Comparison of ENCODE assay signal across 9 mouse cellular contexts in genomic region chr2:157395960-157396359, GRCm38 (mm10). TPM values are rescaled to one million over a fixed set of nuclear protein-coding genes. Genes with fewer than 3 reads are reported as not detected.
DNase-seq lines count a peak whose midpoint lies in the region; ATAC-seq and TF ChIP-seq lines count a peak whose summit lies in the region.
"Had no signal": no experiment of that assay in that cellular context is flagged by ENCODE, and none has a peak within 500 bp of the region (broad histone marks: within the 10 kb centered on the region; RNA-seq: fewer than 3 reads in every experiment).

No protein-coding gene starts in this region.

- no peaks in the 10 kb centered on the region for H3K9me3 ChIP-seq in heart, postnatal 0 days (replicated peaks; ENCODE audit: control insufficient read depth, low read length)
- H3K9me3 ChIP-seq in heart, embryonic 12.5 days (replicated peaks) = peaks cover 3% of the 10 kb centered on the region; the same call in 1 of the 2 replicates
- peaks cover 4% of the 10 kb centered on the region; the same call in 1 of the 2 replicates for H3K9me3 ChIP-seq in hindbrain, embryonic 16.5 days (ENCODE audit: control insufficient read depth, low read length)
- H3K9me3 ChIP-seq in stomach, embryonic 15.5 days = no peaks in the 10 kb centered on the region
- H3K9me3 ChIP-seq: liver, embryonic 13.5 days had no signal

- H3K4me3 ChIP-seq in heart, postnatal 0 days (ENCODE audit: low read depth, low read length) = no peak overlapping the region
- H3K4me3 ChIP-seq in heart, embryonic 12.5 days = no peak overlapping the region
- H3K4me3 ChIP-seq in hindbrain, embryonic 16.5 days (ENCODE audit: low read length) = no peak overlapping the region
- no peak overlapping the region for H3K4me3 ChIP-seq in stomach, embryonic 15.5 days (replicated peaks)
- no peak overlapping the region for H3K4me3 ChIP-seq in kidney, adult 2 months (ENCODE audit: insufficient read depth, low read depth, low read length)
- H3K4me3 ChIP-seq: liver, embryonic 13.5 days had no signal

- ATAC-seq in heart, postnatal 0 days (ENCODE audit: insufficient read depth, low read depth) = no peak
- no peak for ATAC-seq in heart, embryonic 12.5 days (ENCODE audit: insufficient number of reproducible peaks, low FRiP score)
- peak; percentile 94 for ATAC-seq in common myeloid progenitor, adult 5-6 weeks (replicated peaks; ENCODE audit: low read depth, poor library complexity, severe bottlenecking)
- 0 out of 2 replicates have a peak, but pooled peaks have one; percentile 18 for ATAC-seq in hindbrain, embryonic 16.5 days
- no peak for ATAC-seq in stomach, embryonic 15.5 days (ENCODE audit: insufficient read depth, low FRiP score, low read depth)

- peaks cover 29% of the 10 kb centered on the region for H3K36me3 ChIP-seq in heart, postnatal 0 days (replicated peaks; ENCODE audit: control insufficient read depth, insufficient read depth, low read length)
- peaks cover 48% of the 10 kb centered on the region for H3K36me3 ChIP-seq in heart, embryonic 12.5 days
- H3K36me3 ChIP-seq in hindbrain, embryonic 16.5 days (ENCODE audit: control insufficient read depth, insufficient read depth, low read length) = peaks cover 24% of the 10 kb centered on the region
- H3K36me3 ChIP-seq in stomach, embryonic 15.5 days = peaks cover 21% of the 10 kb centered on the region
- H3K36me3 ChIP-seq in kidney, adult 2 months (ENCODE audit: control insufficient read depth, insufficient read depth, low read length) = no peaks in the 10 kb centered on the region

- DNase-seq in heart, postnatal 0 days (ENCODE audit: low spot score) = no peak
- no peak for DNase-seq in urinary bladder, adult 2 months (ENCODE audit: low spot score)
- no peak for DNase-seq in adrenal gland, postnatal 14 days
- DNase-seq in kidney, adult 2 months = no peak
- DNase-seq: liver, embryonic 13.5 days had no signal

- 55% methylated on average over 13 of the region's 13 CpGs for WGBS in heart, postnatal 0 days
- 54% methylated on average over 13 of the region's 13 CpGs for WGBS in heart, embryonic 12.5 days
- WGBS in hindbrain, embryonic 16.5 days = 62% methylated on average over 13 of the region's 13 CpGs
- 53% methylated on average over 13 of the region's 13 CpGs for WGBS in stomach, embryonic 15.5 days
- 66% methylated on average over 13 of the region's 13 CpGs for WGBS in kidney, adult 2 months

- TF ChIP-seq POLR2A in kidney, adult 2 months (IDR thresholded peaks at IDR 0.05; ENCODE audit: low read depth, low read length) = no peak

- peak overlapping the region; percentile 19; the same call in 1 of the 2 replicates for H3K4me2 ChIP-seq in heart, postnatal 0 days (ENCODE audit: low read depth, low read length)
- H3K4me2 ChIP-seq in heart, embryonic 12.5 days = no peak overlapping the region
- no peak overlapping the region for H3K4me2 ChIP-seq in hindbrain, embryonic 16.5 days (ENCODE audit: low read length)
- no peak overlapping the region for H3K4me2 ChIP-seq in stomach, embryonic 15.5 days
- H3K4me2 ChIP-seq: liver, embryonic 13.5 days had no signal

- H3K4me1 ChIP-seq in heart, postnatal 0 days (ENCODE audit: control insufficient read depth, insufficient read depth) = no peaks in the 10 kb centered on the region
- peaks cover 4% of the 10 kb centered on the region; the same call in 1 of the 2 replicates for H3K4me1 ChIP-seq in heart, embryonic 12.5 days (replicated peaks)
- H3K4me1 ChIP-seq in hindbrain, embryonic 16.5 days (ENCODE audit: control insufficient read depth, insufficient read depth, low read depth, low read length) = peaks cover 3% of the 10 kb centered on the region; the same call in 1 of the 2 replicates
- H3K4me1 ChIP-seq in stomach, embryonic 15.5 days = peaks cover 32% of the 10 kb centered on the region
- no peaks in the 10 kb centered on the region for H3K4me1 ChIP-seq in kidney, adult 2 months (ENCODE audit: control insufficient read depth, insufficient read depth, low read length)

- TF ChIP-seq CTCF in heart, postnatal 0 days (IDR thresholded peaks at IDR 0.05; ENCODE audit: low read depth) = no peak
- TF ChIP-seq CTCF in kidney, adult 2 months (conservative IDR thresholded peaks at IDR 0.05; ENCODE audit: insufficient read depth, insufficient read length, low read depth, low read length) = no peak

- no peak overlapping the region for H3K9ac ChIP-seq in heart, postnatal 0 days (replicated peaks; ENCODE audit: low read depth, low read length)
- no peak overlapping the region for H3K9ac ChIP-seq in heart, embryonic 12.5 days
- H3K9ac ChIP-seq in hindbrain, embryonic 16.5 days (ENCODE audit: low read depth, low read length) = no peak overlapping the region
- no peak overlapping the region for H3K9ac ChIP-seq in stomach, embryonic 15.5 days
- H3K9ac ChIP-seq: liver, embryonic 13.5 days had no signal

- H3K27me3 ChIP-seq in heart, postnatal 0 days (ENCODE audit: control insufficient read depth, insufficient read depth, low read length) = no peaks in the 10 kb centered on the region
- H3K27me3 ChIP-seq in heart, embryonic 12.5 days (replicated peaks) = no peaks in the 10 kb centered on the region
- no peaks in the 10 kb centered on the region for H3K27me3 ChIP-seq in hindbrain, embryonic 16.5 days (replicated peaks; ENCODE audit: control insufficient read depth, insufficient read depth, low read length)
- H3K27me3 ChIP-seq in stomach, embryonic 15.5 days (replicated peaks) = no peaks in the 10 kb centered on the region
- H3K27me3 ChIP-seq in kidney, adult 2 months (replicated peaks; ENCODE audit: control insufficient read depth, insufficient read depth, low read length) = no peaks in the 10 kb centered on the region
- H3K27me3 ChIP-seq: liver, embryonic 13.5 days had no signal

- peak overlapping the region; percentile 48 for H3K27ac ChIP-seq in heart, postnatal 0 days (ENCODE audit: low read depth)
- no peak overlapping the region for H3K27ac ChIP-seq in heart, embryonic 12.5 days (ENCODE audit: poor library complexity, severe bottlenecking)
- peak overlapping the region; percentile 17; the same call in 1 of the 2 replicates for H3K27ac ChIP-seq in hindbrain, embryonic 16.5 days (ENCODE audit: low read depth, low read length)
- peak overlapping the region; percentile 87 for H3K27ac ChIP-seq in stomach, embryonic 15.5 days
- no peak overlapping the region for H3K27ac ChIP-seq in kidney, adult 2 months (ENCODE audit: insufficient read depth, low read depth, low read length)
- H3K27ac ChIP-seq: liver, embryonic 13.5 days had no signal

- no peak for TF ChIP-seq EP300 in heart, postnatal 0 days (IDR thresholded peaks at IDR 0.05; ENCODE audit: low read depth)

RNA-seq across cellular contexts. Expression of gene Src, which starts 22.3 kb away (rescaled TPM):
- total RNA-seq in heart, postnatal 0 days (2014; rRNA removed; ENCODE audit: low replicate concordance) = 14.2 and 15.5 TPM in 2 replicates
- 2.5 and 2.9 TPM in 2 replicates for polyA plus RNA-seq in heart, postnatal 0 days (2015; fragmentation: Nextera tagmentation; extraction: Ambion mirVana)
- polyA plus RNA-seq in heart, embryonic 12.5 days (2016; fragmentation: Nextera tagmentation; extraction: Ambion mirVana) = 10.9 and 13.4 TPM in 2 replicates
- 0.69 and 1.3 TPM in 2 replicates for total RNA-seq in common myeloid progenitor, adult 5-6 weeks (2017)
- polyA plus RNA-seq in hindbrain, embryonic 16.5 days (2015; fragmentation: Nextera tagmentation; extraction: Ambion mirVana) = 26.5 and 29.9 TPM in 2 replicates
- polyA plus RNA-seq in stomach, embryonic 15.5 days (2015; fragmentation: Nextera tagmentation; extraction: Ambion mirVana) = 18.2 and 18.4 TPM in 2 replicates
- polyA plus RNA-seq in urinary bladder, adult 2 months (2012; rRNA removed) = 63.4 and 72.7 TPM in 2 replicates
- 16.2 and 18.9 TPM in 2 replicates for total RNA-seq in adrenal gland, postnatal 14 days (2021)
- polyA plus RNA-seq in kidney, adult 2 months (2012; rRNA removed) = 31.8 and 33.9 TPM in 2 replicates

RNA-seq across cellular contexts. Expression of gene Manbal, which starts 28.6 kb away (rescaled TPM):
- 23.6 and 29.6 TPM in 2 replicates for total RNA-seq in heart, postnatal 0 days (2014; rRNA removed; ENCODE audit: low replicate concordance)
- 51.1 and 55.5 TPM in 2 replicates for polyA plus RNA-seq in heart, postnatal 0 days (2015; fragmentation: Nextera tagmentation; extraction: Ambion mirVana)
- 53.5 and 56.4 TPM in 2 replicates for polyA plus RNA-seq in heart, embryonic 12.5 days (2016; fragmentation: Nextera tagmentation; extraction: Ambion mirVana)
- total RNA-seq in common myeloid progenitor, adult 5-6 weeks (2017) = 6.4 and 7.6 TPM in 2 replicates
- 120 and 123 TPM in 2 replicates for polyA plus RNA-seq in hindbrain, embryonic 16.5 days (2015; fragmentation: Nextera tagmentation; extraction: Ambion mirVana)
- polyA plus RNA-seq in stomach, embryonic 15.5 days (2015; fragmentation: Nextera tagmentation; extraction: Ambion mirVana) = 68.3 and 78.5 TPM in 2 replicates
- polyA plus RNA-seq in urinary bladder, adult 2 months (2012; rRNA removed) = 115 and 117 TPM in 2 replicates
- 29.4 and 35.4 TPM in 2 replicates for total RNA-seq in adrenal gland, postnatal 14 days (2021)
- polyA plus RNA-seq in kidney, adult 2 months (2012; rRNA removed) = 70.0 and 75.9 TPM in 2 replicates

RNA-seq across cellular contexts. Expression of gene Ghrh, which starts 48.7 kb away (rescaled TPM):
- not detected in 2 replicates for total RNA-seq in heart, postnatal 0 days (2014; rRNA removed; ENCODE audit: low replicate concordance)
- not detected in 2 replicates for polyA plus RNA-seq in heart, postnatal 0 days (2015; fragmentation: Nextera tagmentation; extraction: Ambion mirVana)
- not detected in 2 replicates for polyA plus RNA-seq in heart, embryonic 12.5 days (2016; fragmentation: Nextera tagmentation; extraction: Ambion mirVana)
- total RNA-seq in common myeloid progenitor, adult 5-6 weeks (2017) = not detected in 2 replicates
- polyA plus RNA-seq in hindbrain, embryonic 16.5 days (2015; fragmentation: Nextera tagmentation; extraction: Ambion mirVana) = 0.91 and 1.0 TPM in 2 replicates
- polyA plus RNA-seq in stomach, embryonic 15.5 days (2015; fragmentation: Nextera tagmentation; extraction: Ambion mirVana) = 0.49 TPM in 1 of 2 replicates, not detected in the other
- polyA plus RNA-seq in urinary bladder, adult 2 months (2012; rRNA removed) = not detected in 2 replicates
- not detected in 2 replicates for total RNA-seq in adrenal gland, postnatal 14 days (2021)
- not detected in 2 replicates for polyA plus RNA-seq in kidney, adult 2 months (2012; rRNA removed)
- polyA plus RNA-seq: liver, embryonic 13.5 days had no signal

Comparison
In these comparisons a context has a peak if more than half of its experiments do, and no peak if none do; other contexts are left out.
1. H3K27ac ChIP-seq: peak in heart, postnatal 0 days (single experiment), hindbrain, embryonic 16.5 days (single experiment) and stomach, embryonic 15.5 days (single experiment); none in heart, embryonic 12.5 days (single experiment) and kidney, adult 2 months (single experiment).
2. ATAC-seq: peak in common myeloid progenitor, adult 5-6 weeks (single experiment) and hindbrain, embryonic 16.5 days (single experiment); none in heart, postnatal 0 days (single experiment), heart, embryonic 12.5 days (single experiment) and stomach, embryonic 15.5 days (single experiment).